Mouse (Mus musculus) embryonic facial prominence, embryonic 13.5 days (tissue): ENCODE data around the gene Dthd1. TPM values are rescaled to one million over a fixed set of nuclear protein-coding genes. Genes with fewer than 3 reads are reported as not detected.

Source experiments
- ATAC-seq: fragments of 200-750 bp; cut with Nextera tagmentation; 2 replicates; pipeline ENCODE4 v1.8.0; 2017; ENCODE audit warnings: low read depth; ENCODE audit not compliant: insufficient number of reproducible peaks, insufficient read depth, low FRiP score, low TSS enrichment
- H3K27ac ChIP-seq: fragments of 300-500 bp; sonication (generic); 2 replicates; pipeline ENCODE4 v1.5.1; 2015; ENCODE audit warnings: moderate library complexity, mild to moderate bottlenecking, inconsistent platforms
- H3K27me3 ChIP-seq: fragments of 300-500 bp; sonication (generic); 2 replicates; pipeline ENCODE4 v1.6.1; 2015; ENCODE audit warnings: mild to moderate bottlenecking, inconsistent platforms
- H3K36me3 ChIP-seq: fragments of 300-500 bp; sonication (generic); 2 replicates; pipeline ENCODE4 v1.6.1; 2015; ENCODE audit warnings: mild to moderate bottlenecking, inconsistent platforms
- H3K4me1 ChIP-seq: fragments of 300-500 bp; sonication (generic); 2 replicates; pipeline ENCODE4 v1.6.1; 2015; ENCODE audit warnings: inconsistent platforms
- H3K4me2 ChIP-seq: fragments of 300-500 bp; sonication (generic); 2 replicates; pipeline ENCODE4 v1.6.1; 2015; ENCODE audit warnings: moderate library complexity, mild to moderate bottlenecking, inconsistent platforms
- H3K4me3 ChIP-seq: fragments of 300-500 bp; sonication (generic); 2 replicates; pipeline ENCODE4 v1.5.1; 2015; ENCODE audit warnings: mild to moderate bottlenecking, inconsistent platforms
- H3K9ac ChIP-seq: fragments of 300-500 bp; sonication (generic); 2 replicates; pipeline ENCODE4 v1.6.1; 2015; ENCODE audit warnings: mild to moderate bottlenecking, inconsistent platforms
- H3K9me3 ChIP-seq: fragments of 300-500 bp; sonication (generic); 2 replicates; pipeline ENCODE4 v1.6.1; 2016; ENCODE audit warnings: inconsistent platforms
- WGBS: fragments of 180-500 bp; shearing (Covaris S2); methylation state at CpG from one replicate; pipeline ENCODE4 v1.1.7; 2015; ENCODE audit warnings: mixed read lengths; 5-methylcytosine and 5-hydroxymethylcytosine counted together
- polyA plus RNA-seq: library from polyadenylated mRNA; unstranded; fragments of >200 nt; fragmentation: Nextera tagmentation; extraction: Ambion mirVana; gene quantifications from 2 replicates; pipeline ENCODE4 v1.2.1, GENCODE M21; 2015

Gene Dthd1
- polyA plus RNA-seq, 1 experiment from 2014 or later, result not detected

- no peak overlapping the region for H3K4me3 ChIP-seq
- 70% methylated on average over 1 of the region's 1 CpGs for WGBS
- ATAC-seq, result no peak
Observed at GRCm38 (mm10) chr5:62815741-62816140, 2.1 kb downstream of the Dthd1 start.

GRCm38 (mm10) chr5:62819567-62819966 is 5.9 kb downstream of the Dthd1 start:
- Histone ChIP-seq H3K36me3 (no peaks in the 10 kb centered on the region), H3K9me3 (no peaks in the 10 kb centered on the region), H3K27ac (no peak overlapping the region)

More at GRCm38 (mm10) chr5:62815741-62816140, 2.1 kb downstream of the Dthd1 start:
- Histone ChIP-seq H3K9ac (no peak overlapping the region), H3K27ac (no peak overlapping the region), H3K4me2 (no peak overlapping the region), H3K9me3 (no peaks in the 10 kb centered on the region), H3K27me3 (no peaks in the 10 kb centered on the region), H3K4me1 (no peaks in the 10 kb centered on the region), H3K36me3 (no peaks in the 10 kb centered on the region)

GRCm38 (mm10) chr5:62820363-62821271 is 7.0 kb downstream of the Dthd1 start:
- Histone ChIP-seq H3K4me1 (no peaks in the 10 kb centered on the region), H3K27me3 (no peaks in the 10 kb centered on the region), H3K9me3 (no peaks in the 10 kb centered on the region), H3K9ac (no peak overlapping the region), H3K4me2 (no peak overlapping the region), H3K36me3 (no peaks in the 10 kb centered on the region), H3K27ac (no peak overlapping the region), H3K4me3 (no peak overlapping the region)
- no peak for ATAC-seq
- 76% methylated on average over 8 of the region's 8 CpGs for WGBS

More at GRCm38 (mm10) chr5:62819567-62819966, 5.9 kb downstream of the Dthd1 start:
- Histone ChIP-seq H3K4me1 (no peaks in the 10 kb centered on the region), H3K27me3 (no peaks in the 10 kb centered on the region), H3K4me3 (no peak overlapping the region), H3K4me2 (no peak overlapping the region), H3K9ac (no peak overlapping the region)
- ATAC-seq, result no peak
- 70% methylated on average over 2 of the region's 2 CpGs for WGBS

- no peaks in the 10 kb centered on the region for H3K36me3 ChIP-seq
- H3K9me3 ChIP-seq, result no peaks in the 10 kb centered on the region
- no peak overlapping the region for H3K9ac ChIP-seq
- no peak for ATAC-seq
- WGBS, result 95% methylated on average over 3 of the region's 3 CpGs
- no peaks in the 10 kb centered on the region for H3K4me1 ChIP-seq
- H3K27ac ChIP-seq, result no peak overlapping the region
- H3K4me3 ChIP-seq, result no peak overlapping the region
- no peak overlapping the region for H3K4me2 ChIP-seq
- no peaks in the 10 kb centered on the region for H3K27me3 ChIP-seq
Observed at GRCm38 (mm10) chr5:62842955-62843730, 29.5 kb downstream of the Dthd1 start.

GRCm38 (mm10) chr5:62846571-62847131 is 33.0 kb downstream of the Dthd1 start:
- ATAC-seq, result no peak
- H3K4me1 ChIP-seq, result no peaks in the 10 kb centered on the region
- H3K9ac ChIP-seq, result no peak overlapping the region
- no peak overlapping the region for H3K4me2 ChIP-seq
- H3K36me3 ChIP-seq, result no peaks in the 10 kb centered on the region
- H3K27ac ChIP-seq, result no peak overlapping the region
- H3K27me3 ChIP-seq, result no peaks in the 10 kb centered on the region
- no peaks in the 10 kb centered on the region for H3K9me3 ChIP-seq
- H3K4me3 ChIP-seq, result no peak overlapping the region
- 81% methylated on average over 6 of the region's 6 CpGs for WGBS

GRCm38 (mm10) chr5:62851337-62851736 is 37.7 kb downstream of the Dthd1 start:
- H3K27ac ChIP-seq, result no peak overlapping the region
- H3K4me1 ChIP-seq, result no peaks in the 10 kb centered on the region
- no peaks in the 10 kb centered on the region for H3K36me3 ChIP-seq
- ATAC-seq, result no peak
- no peak overlapping the region for H3K4me3 ChIP-seq
- no peak overlapping the region for H3K9ac ChIP-seq
- no peak overlapping the region for H3K4me2 ChIP-seq
- 58% methylated on average over 2 of the region's 2 CpGs for WGBS
- no peaks in the 10 kb centered on the region for H3K27me3 ChIP-seq
- no peaks in the 10 kb centered on the region for H3K9me3 ChIP-seq

GRCm38 (mm10) chr5:62854361-62854844 is 40.8 kb downstream of the Dthd1 start:
- Histone ChIP-seq H3K36me3 (no peaks in the 10 kb centered on the region), H3K27me3 (no peaks in the 10 kb centered on the region), H3K4me2 (no peak overlapping the region), H3K4me1 (no peaks in the 10 kb centered on the region), H3K9me3 (no peaks in the 10 kb centered on the region), H3K9ac (no peak overlapping the region), H3K27ac (no peak overlapping the region), H3K4me3 (no peak overlapping the region)
- ATAC-seq, result no peak
- 93% methylated on average over 4 of the region's 4 CpGs for WGBS

GRCm38 (mm10) chr5:62857502-62857901 is 43.9 kb downstream of the Dthd1 start:
- Histone ChIP-seq H3K9me3 (no peaks in the 10 kb centered on the region), H3K4me1 (no peaks in the 10 kb centered on the region), H3K9ac (no peak overlapping the region), H3K27me3 (no peaks in the 10 kb centered on the region), H3K4me3 (no peak overlapping the region), H3K4me2 (no peak overlapping the region), H3K36me3 (no peaks in the 10 kb centered on the region), H3K27ac (no peak overlapping the region)
- no peak for ATAC-seq
- WGBS, result 81% methylated on average over 1 of the region's 1 CpGs

GRCm38 (mm10) chr5:62858282-62858681 is 44.7 kb downstream of the Dthd1 start:
- Histone ChIP-seq H3K4me1 (no peaks in the 10 kb centered on the region), H3K4me2 (no peak overlapping the region), H3K4me3 (no peak overlapping the region), H3K27me3 (no peaks in the 10 kb centered on the region), H3K36me3 (no peaks in the 10 kb centered on the region), H3K27ac (no peak overlapping the region), H3K9ac (no peak overlapping the region), H3K9me3 (no peaks in the 10 kb centered on the region)
- 78% methylated on average over 2 of the region's 2 CpGs for WGBS
- no peak for ATAC-seq

GRCm38 (mm10) chr5:62864348-62864747 is 50.7 kb downstream of the Dthd1 start:
- no peak overlapping the region for H3K4me3 ChIP-seq
- no peaks in the 10 kb centered on the region for H3K4me1 ChIP-seq
- no peaks in the 10 kb centered on the region for H3K36me3 ChIP-seq
- no peak overlapping the region for H3K27ac ChIP-seq
- 79% methylated on average over 3 of the region's 3 CpGs for WGBS
- H3K9ac ChIP-seq, result no peak overlapping the region
- no peak for ATAC-seq
- H3K27me3 ChIP-seq, result no peaks in the 10 kb centered on the region
- H3K9me3 ChIP-seq, result no peaks in the 10 kb centered on the region
- H3K4me2 ChIP-seq, result no peak overlapping the region

- Histone ChIP-seq H3K4me2 (no peak overlapping the region), H3K36me3 (no peaks in the 10 kb centered on the region), H3K27me3 (no peaks in the 10 kb centered on the region), H3K9ac (no peak overlapping the region), H3K27ac (no peak overlapping the region), H3K4me1 (no peaks in the 10 kb centered on the region), H3K9me3 (no peaks in the 10 kb centered on the region), H3K4me3 (no peak overlapping the region)
- ATAC-seq, result no peak
Observed at GRCm38 (mm10) chr5:62867003-62867402, 53.4 kb downstream of the Dthd1 start.
